Mouse (Mus musculus) 3T3-L1 (cell line): ENCODE data around the gene Wbp1.
A peak's percentile ranks its signal among the peaks of the same experiment; 100 is the strongest.

Experiments used
- DNase-seq: peaks from one replicate; pipeline ENCODE4 v3.0.0-alpha.2; 2015; ENCODE audit warnings: low read depth, low spot score

Gene Wbp1

GRCm38 (mm10) chr6:83140044-83140443 lies 18.7 kb upstream of the Wbp1 start:
- no peak for DNase-seq

GRCm38 (mm10) chr6:83138056-83138455 lies 16.7 kb upstream of the Wbp1 start:
- peak; percentile 86 for DNase-seq

- DNase-seq = peak; percentile 98
Measured at GRCm38 (mm10) chr6:83137576-83137950, 16.2 kb upstream of the Wbp1 start.

- peak; percentile 82 for DNase-seq
Measured at GRCm38 (mm10) chr6:83136881-83137575, 15.7 kb upstream of the Wbp1 start.

- DNase-seq = peak; percentile 80
Measured at GRCm38 (mm10) chr6:83136291-83136880, 15.0 kb upstream of the Wbp1 start.

GRCm38 (mm10) chr6:83135571-83136161 lies 14.3 kb upstream of the Wbp1 start:
- DNase-seq = no peak

- no peak for DNase-seq
Measured at GRCm38 (mm10) chr6:83134951-83135513, 13.7 kb upstream of the Wbp1 start, which contains the start of gene Rtkn. Rtkn (plus strand) TSS chr6:83135463.

- DNase-seq = no peak
Measured at GRCm38 (mm10) chr6:83134226-83134625, 12.9 kb upstream of the Wbp1 start.

GRCm38 (mm10) chr6:83132176-83132919 lies 11.0 kb upstream of the Wbp1 start:
- DNase-seq = no peak

GRCm38 (mm10) chr6:83131469-83132034 lies 10.2 kb upstream of the Wbp1 start:
- DNase-seq = no peak

- DNase-seq = no peak
Measured at GRCm38 (mm10) chr6:83127419-83127818, 6.1 kb upstream of the Wbp1 start.

GRCm38 (mm10) chr6:83125331-83125730 lies 4.0 kb upstream of the Wbp1 start, which contains the start of gene Ino80b:
Ino80b (minus strand) TSS chr6:83125431.
- DNase-seq = no peak

- DNase-seq = peak; percentile 99
Measured at GRCm38 (mm10) chr6:83124851-83125312, 3.5 kb upstream of the Wbp1 start.

- DNase-seq = no peak
Measured at GRCm38 (mm10) chr6:83122961-83123360, 1.6 kb upstream of the Wbp1 start.

GRCm38 (mm10) chr6:83121863-83122710 lies 728 bp upstream of the Wbp1 start:
- DNase-seq = no peak

GRCm38 (mm10) chr6:83119734-83120051 lies 1.7 kb downstream of the Wbp1 start:
- DNase-seq = no peak

- no peak for DNase-seq
Measured at GRCm38 (mm10) chr6:83118825-83119733, 2.3 kb downstream of the Wbp1 start.

GRCm38 (mm10) chr6:83118369-83118768 lies 3.0 kb downstream of the Wbp1 start:
- no peak for DNase-seq

GRCm38 (mm10) chr6:83117616-83118015 lies 3.7 kb downstream of the Wbp1 start:
- DNase-seq = no peak

- DNase-seq = no peak
Measured at GRCm38 (mm10) chr6:83117165-83117438, 4.3 kb downstream of the Wbp1 start.
